Mouse (Mus musculus) lung, embryonic 14.5 days (tissue): Measurements from ENCODE around the gene Trim62. TPM values are rescaled to one million over a fixed set of nuclear protein-coding genes. Genes with fewer than 3 reads are reported as not detected.

Source experiments
- ATAC-seq: fragments of 200-750 bp; cut with Nextera tagmentation; 2 replicates; pipeline ENCODE4 v1.8.0; 2017; ENCODE audit warnings: mild to moderate bottlenecking, moderate TSS enrichment, moderate library complexity; ENCODE audit not compliant: insufficient read depth
- DNase-seq: peaks from one replicate; pipeline ENCODE4 v3.0.0-alpha.2; 2015
- H3K27ac ChIP-seq: fragments of 300-500 bp; sonication (generic); 2 replicates; pipeline ENCODE4 v1.5.1; 2014; ENCODE audit warnings: low read depth, mild to moderate bottlenecking, moderate library complexity
- H3K27me3 ChIP-seq: fragments of 300-500 bp; sonication (generic); 2 replicates; pipeline ENCODE4 v1.6.1; 2014; ENCODE audit warnings: low read length, control low read depth; ENCODE audit not compliant: insufficient read depth
- H3K36me3 ChIP-seq: fragments of 300-500 bp; sonication (generic); 2 replicates; pipeline ENCODE4 v1.6.1; 2014; ENCODE audit warnings: control low read depth; ENCODE audit not compliant: insufficient read depth
- H3K4me1 ChIP-seq: fragments of 300-500 bp; sonication (generic); 2 replicates; pipeline ENCODE4 v1.6.1; 2014; ENCODE audit warnings: antibody characterized with exemption, control low read depth; ENCODE audit not compliant: insufficient read depth
- H3K4me2 ChIP-seq: fragments of 300-500 bp; sonication (generic); 2 replicates; pipeline ENCODE4 v1.6.1; 2014; ENCODE audit warnings: mild to moderate bottlenecking
- H3K4me3 ChIP-seq: fragments of 300-500 bp; sonication (generic); 2 replicates; pipeline ENCODE4 v1.5.1; 2014; ENCODE audit warnings: low read depth, low read length
- H3K9ac ChIP-seq: fragments of 300-500 bp; sonication (generic); 2 replicates; pipeline ENCODE4 v1.6.1; 2014
- H3K9me3 ChIP-seq: fragments of 300-500 bp; sonication (generic); 2 replicates; pipeline ENCODE4 v1.6.1; 2016; ENCODE audit warnings: low read depth, low read length, control low read depth
- CTCF ChIP-seq: IDR thresholded peaks from 2 replicates; pipeline ENCODE4 v1.5.1; 2016; ENCODE audit warnings: antibody characterized with exemption, low read depth
- WGBS: fragments of 180-500 bp; shearing (Covaris S2); extraction: QIAGEN DNeasy Blood & Tissue Kit; methylation state at CpG from one replicate; pipeline ENCODE4 v1.1.7; 2014; 5-methylcytosine and 5-hydroxymethylcytosine counted together
- polyA plus RNA-seq: library from polyadenylated mRNA; unstranded; fragments of >200 nt; fragmentation: Nextera tagmentation; extraction: Ambion mirVana; gene quantifications from 2 replicates; pipeline ENCODE4 v1.2.1, GENCODE M21; 2014

Trim62 gene
- polyA plus RNA-seq, 1 experiment from 2014 or later: 8.5 TPM

GRCm38 (mm10) chr4:128902390-128902789, 19.0 kb downstream of the Trim62 start:
- no peaks in the 10 kb centered on the region for H3K9me3 ChIP-seq
- H3K4me3 ChIP-seq: no peak overlapping the region
- WGBS: 82% methylated on average over 8 of the region's 8 CpGs
- ATAC-seq: no peak
- H3K27me3 ChIP-seq: no peaks in the 10 kb centered on the region
- H3K4me2 ChIP-seq: no peak overlapping the region
- peaks cover 31% of the 10 kb centered on the region for H3K4me1 ChIP-seq
- no peak for TF ChIP-seq CTCF
- no peak for DNase-seq
- no peak overlapping the region for H3K27ac ChIP-seq
- peaks cover 12% of the 10 kb centered on the region; the same call in 1 of the 2 replicates for H3K36me3 ChIP-seq
- no peak overlapping the region for H3K9ac ChIP-seq

- no peak for TF ChIP-seq CTCF
- Histone ChIP-seq H3K27ac (no peak overlapping the region), H3K9me3 (no peaks in the 10 kb centered on the region), H3K27me3 (no peaks in the 10 kb centered on the region), H3K4me1 (peaks cover 15% of the 10 kb centered on the region), H3K9ac (no peak overlapping the region), H3K36me3 (peaks cover 12% of the 10 kb centered on the region), H3K4me2 (no peak overlapping the region), H3K4me3 (no peak overlapping the region)
- ATAC-seq (no peak), DNase-seq (no peak)
- 62% methylated on average over 8 of the region's 8 CpGs for WGBS
Measured at GRCm38 (mm10) chr4:128904035-128904800, 20.8 kb downstream of the Trim62 start.

GRCm38 (mm10) chr4:128905251-128905650, 21.9 kb downstream of the Trim62 start:
- H3K9ac ChIP-seq: no peak overlapping the region
- ATAC-seq (no peak), DNase-seq (no peak)

GRCm38 (mm10) chr4:128906757-128907156, 23.4 kb downstream of the Trim62 start:
- TF ChIP-seq CTCF: no peak
- Histone ChIP-seq H3K4me2 (no peak overlapping the region), H3K27ac (peak overlapping the region; percentile 18; the same call in 1 of the 2 replicates), H3K9me3 (no peaks in the 10 kb centered on the region), H3K9ac (no peak overlapping the region), H3K4me3 (no peak overlapping the region), H3K36me3 (peaks cover 25% of the 10 kb centered on the region), H3K4me1 (peaks cover 6% of the 10 kb centered on the region), H3K27me3 (no peaks in the 10 kb centered on the region)
- DNase-seq (no peak), ATAC-seq (no peak)
- 60% methylated on average over 8 of the region's 8 CpGs for WGBS

More at GRCm38 (mm10) chr4:128905251-128905650, 21.9 kb downstream of the Trim62 start:
- H3K4me2 ChIP-seq: no peak overlapping the region
- H3K9me3 ChIP-seq: no peaks in the 10 kb centered on the region
- H3K4me3 ChIP-seq: no peak overlapping the region
- WGBS: 31% methylated on average over 8 of the region's 8 CpGs
- no peak for TF ChIP-seq CTCF
- H3K36me3 ChIP-seq: peaks cover 21% of the 10 kb centered on the region
- no peak overlapping the region for H3K27ac ChIP-seq
- H3K4me1 ChIP-seq: peaks cover 6% of the 10 kb centered on the region
- no peaks in the 10 kb centered on the region for H3K27me3 ChIP-seq

- WGBS: 56% methylated on average over 12 of the region's 12 CpGs
- Histone ChIP-seq H3K4me2 (no peak overlapping the region), H3K27me3 (no peaks in the 10 kb centered on the region), H3K27ac (peak overlapping the region; percentile 18; the same call in 1 of the 2 replicates), H3K9ac (no peak overlapping the region), H3K9me3 (no peaks in the 10 kb centered on the region), H3K4me3 (no peak overlapping the region), H3K36me3 (peaks cover 23% of the 10 kb centered on the region), H3K4me1 (peaks cover 6% of the 10 kb centered on the region)
- ATAC-seq: peak; percentile 55
- peak; percentile 39 for DNase-seq
- TF ChIP-seq CTCF: no peak
Measured at GRCm38 (mm10) chr4:128907238-128907968, 24.0 kb downstream of the Trim62 start.

- TF ChIP-seq CTCF: peak; percentile 89
- H3K9me3 ChIP-seq: no peaks in the 10 kb centered on the region
- no peak overlapping the region for H3K9ac ChIP-seq
- peak; percentile 84 for DNase-seq
- ATAC-seq: 0 out of 2 replicates have a peak, but pooled peaks have one; percentile 11
- peaks cover 14% of the 10 kb centered on the region for H3K36me3 ChIP-seq
- H3K4me1 ChIP-seq: peaks cover 6% of the 10 kb centered on the region
- H3K4me3 ChIP-seq: no peak overlapping the region
- H3K27ac ChIP-seq: no peak overlapping the region
- no peaks in the 10 kb centered on the region for H3K27me3 ChIP-seq
- H3K4me2 ChIP-seq: no peak overlapping the region
- WGBS: 62% methylated on average over 24 of the region's 24 CpGs
Measured at GRCm38 (mm10) chr4:128908586-128909377, 25.4 kb downstream of the Trim62 start.
